Mouse (Mus musculus) MEL (cell line): ENCODE data around the gene Gm45808. TPM values are rescaled to one million over a fixed set of nuclear protein-coding genes. Genes with fewer than 3 reads are reported as not detected.

Experiments used
- DNase-seq: peaks from one replicate; pipeline ENCODE4 v3.0.0; 2011; ENCODE audit warnings: low read depth, low spot score
- H3K27ac ChIP-seq: 2 replicates; pipeline ENCODE4 v1.5.1; 2012; ENCODE audit warnings: low read depth, mild to moderate bottlenecking, control low read depth, low read length, moderate library complexity; ENCODE audit not compliant: control insufficient read depth
- H3K27me3 ChIP-seq, 2 experiments: fragments of 150-350 bp in 1 of 2; sonication (generic) in 1 of 2; 2 replicates each; pipeline ENCODE4 v1.6.1; 2012; ENCODE audit warnings: low read length in 2 of 2, mild to moderate bottlenecking in 2 of 2, improper control_type of control experiment in 1 of 2, moderate library complexity in 1 of 2; ENCODE audit not compliant: insufficient read depth in 2 of 2, control insufficient read depth in 1 of 2
- H3K36me3 ChIP-seq, 2 experiments: 2 replicates each; pipeline ENCODE4 v1.6.1; 2012 to 2014; ENCODE audit warnings: low read length in 2 of 2, improper control_type of control experiment in 1 of 2, inconsistent platforms in 1 of 2, mild to moderate bottlenecking in 1 of 2; ENCODE audit not compliant: insufficient read depth in 2 of 2, control insufficient read depth in 1 of 2
- H3K4me1 ChIP-seq, 2 experiments: fragments of 150-350 bp in 1 of 2; sonication (generic) in 1 of 2; 2 replicates each; pipeline ENCODE4 v1.6.1; 2012; ENCODE audit warnings: low read length in 2 of 2, improper control_type of control experiment in 1 of 2, mild to moderate bottlenecking in 1 of 2; ENCODE audit not compliant: insufficient read depth in 2 of 2, control insufficient read depth in 1 of 2
- H3K4me3 ChIP-seq, 2 experiments: fragments of 150-350 bp in 1 of 2; sonication (generic) in 1 of 2; 2 replicates each; pipeline ENCODE4 v1.5.1; 2012; ENCODE audit warnings: low read depth in 2 of 2, low read length in 2 of 2, mild to moderate bottlenecking in 2 of 2, moderate library complexity in 2 of 2, control low read depth in 1 of 2, improper control_type of control experiment in 1 of 2; ENCODE audit not compliant: control insufficient read depth in 1 of 2, insufficient read depth in 1 of 2
- H3K79me2 ChIP-seq: 2 replicates; pipeline ENCODE4 v1.6.1; 2012; ENCODE audit warnings: mild to moderate bottlenecking, low read length, moderate library complexity; ENCODE audit not compliant: control insufficient read depth, poor library complexity, insufficient read depth
- H3K9ac ChIP-seq: 2 replicates; pipeline ENCODE4 v1.6.1; 2012; ENCODE audit warnings: low read depth, mild to moderate bottlenecking, control low read depth, low read length, moderate library complexity; ENCODE audit not compliant: control insufficient read depth, poor library complexity, severe bottlenecking
- H3K9me3 ChIP-seq: fragments of 150-350 bp; sonication (generic); replicated peaks from 2 replicates; pipeline ENCODE4 v1.6.1; 2012; ENCODE audit warnings: mild to moderate bottlenecking, low read length, improper control_type of control experiment, moderate library complexity; ENCODE audit not compliant: insufficient read depth
- E2F4 ChIP-seq: IDR thresholded peaks from 2 replicates; pipeline ENCODE4 v1.6.1; 2011; ENCODE audit warnings: low read depth, low read length, improper control_type of control experiment, borderline replicate concordance
- ETS1 ChIP-seq: IDR thresholded peaks from 2 replicates; pipeline ENCODE4 v1.6.1; 2012; ENCODE audit warnings: low read depth, mild to moderate bottlenecking, inconsistent platforms, low read length, improper control_type of control experiment, moderate library complexity
- GABPA ChIP-seq: IDR thresholded peaks from 2 replicates; pipeline ENCODE4 v1.6.1; 2012; ENCODE audit warnings: low read depth, mild to moderate bottlenecking, inconsistent platforms, low read length, improper control_type of control experiment, moderate library complexity
- HCFC1 ChIP-seq: IDR thresholded peaks from 2 replicates; pipeline ENCODE4 v1.6.1; 2012; ENCODE audit warnings: low read depth, mild to moderate bottlenecking, inconsistent platforms, low read length, improper control_type of control experiment, moderate library complexity
- MAFK ChIP-seq: IDR thresholded peaks from 2 replicates; pipeline ENCODE4 v1.6.1; 2011; ENCODE audit warnings: low read depth, mild to moderate bottlenecking, low read length, improper control_type of control experiment, borderline replicate concordance
- MAZ ChIP-seq: IDR thresholded peaks from 2 replicates; pipeline ENCODE4 v1.6.1; 2012; ENCODE audit warnings: low read depth, mild to moderate bottlenecking, inconsistent platforms, low read length, improper control_type of control experiment
- MEF2A ChIP-seq: IDR thresholded peaks from 2 replicates; pipeline ENCODE4 v1.6.1; 2014; ENCODE audit warnings: low read depth, mild to moderate bottlenecking, inconsistent platforms, low read length, improper control_type of control experiment; ENCODE audit not compliant: poor library complexity, insufficient replicate concordance, severe bottlenecking; ENCODE audit errors: extremely low read depth
- MXI1 ChIP-seq: IDR thresholded peaks from 2 replicates; pipeline ENCODE4 v1.6.1; 2011; ENCODE audit warnings: mild to moderate bottlenecking, low read depth, low read length, improper control_type of control experiment
- NRF1 ChIP-seq: IDR thresholded peaks from 2 replicates; pipeline ENCODE4 v1.6.1; 2014; ENCODE audit warnings: low read depth, mild to moderate bottlenecking, inconsistent platforms, low read length, improper control_type of control experiment, moderate library complexity; ENCODE audit not compliant: poor library complexity, insufficient read depth, severe bottlenecking
- POLR2AphosphoS2 ChIP-seq: IDR thresholded peaks from 2 replicates; pipeline ENCODE4 v1.6.1; 2011; ENCODE audit warnings: low read length, improper control_type of control experiment
- POLR2AphosphoS5 ChIP-seq: IDR thresholded peaks from 2 replicates; pipeline ENCODE4 v1.6.1; 2012; ENCODE audit warnings: low read depth, borderline replicate concordance, mild to moderate bottlenecking, inconsistent platforms, low read length, moderate library complexity, mixed read lengths
- RCOR1 ChIP-seq: IDR thresholded peaks from 2 replicates; pipeline ENCODE4 v1.6.1; 2012; ENCODE audit warnings: low read depth, mild to moderate bottlenecking, inconsistent platforms, low read length, improper control_type of control experiment
- SIN3A ChIP-seq: IDR thresholded peaks from 2 replicates; pipeline ENCODE4 v1.6.1; 2012; ENCODE audit warnings: low read length, improper control_type of control experiment, inconsistent platforms
- TCF12 ChIP-seq: IDR thresholded peaks from 2 replicates; pipeline ENCODE4 v1.6.1; 2014; ENCODE audit warnings: low read depth, mild to moderate bottlenecking, inconsistent platforms, low read length, improper control_type of control experiment, moderate library complexity
- USF1 ChIP-seq: IDR thresholded peaks from 2 replicates; pipeline ENCODE4 v1.6.1; 2014; ENCODE audit warnings: low read depth, mild to moderate bottlenecking, inconsistent platforms, low read length, improper control_type of control experiment, moderate library complexity
- ZC3H11A ChIP-seq: IDR thresholded peaks from 2 replicates; pipeline ENCODE4 v1.6.1; 2012; ENCODE audit warnings: low read depth, mild to moderate bottlenecking, inconsistent platforms, low read length, improper control_type of control experiment
- ZKSCAN1 ChIP-seq: IDR thresholded peaks from 2 replicates; pipeline ENCODE4 v1.6.1; 2012; ENCODE audit warnings: low read depth, mild to moderate bottlenecking, inconsistent platforms, low read length, improper control_type of control experiment, moderate library complexity
- polyA plus RNA-seq, 2 experiments: library from polyadenylated mRNA; stranded (reverse) in 1 of 2; unstranded in 1 of 2; fragments of >175 nt in 1 of 2; fragments of >200 nt in 1 of 2; gene quantifications; 2 replicates each; pipeline versions ENCODE4 v1.2.1 to v1.2.4; 2012; ENCODE audit warnings: low replicate concordance in 2 of 2, low read depth in 1 of 2; ENCODE audit not compliant: insufficient read length in 2 of 2, insufficient read depth in 1 of 2, missing spikeins in 1 of 2
- total RNA-seq: library from RNA; depleted of rRNA; stranded (reverse); fragments of 300-350 nt; gene quantifications from 2 replicates; pipeline ENCODE4 v1.2.3, GENCODE M21; 2012

Gene Gm45808
- total and polyA plus RNA-seq, 3 experiments, result not detected

GRCm38 (mm10) chr7:45521728-45522184 is 35.1 kb upstream of the Gm45808 start (continued):
- TF ChIP-seq RCOR1 (no peak), NRF1 (peak; percentile 36; the same call in 1 of the 2 replicates)

GRCm38 (mm10) chr7:45520605-45521004 is 34.0 kb upstream of the Gm45808 start:
- H3K9me3 ChIP-seq, result no peaks in the 10 kb centered on the region
- H3K4me3 ChIP-seq, result no peak overlapping the region
- H3K79me2 ChIP-seq, result peaks cover 23% of the 10 kb centered on the region
- H3K27me3 ChIP-seq, result no peaks in the 10 kb centered on the region
- TF ChIP-seq HCFC1, result no peak
- no peak for TF ChIP-seq TCF12
- no peak for TF ChIP-seq GABPA
- no peak for TF ChIP-seq SIN3A
- no peak for TF ChIP-seq MAZ
- no peak for TF ChIP-seq E2F4
- TF ChIP-seq ZC3H11A, result no peak
- no peak for TF ChIP-seq RCOR1
- no peak for TF ChIP-seq MEF2A
- no peak for TF ChIP-seq MXI1
- TF ChIP-seq USF1, result no peak
- no peak for TF ChIP-seq NRF1
- TF ChIP-seq POLR2AphosphoS2, result no peak
- TF ChIP-seq POLR2AphosphoS5, result no peak
- TF ChIP-seq ZKSCAN1, result no peak
- TF ChIP-seq MAFK, result no peak
- TF ChIP-seq ETS1, result no peak
- H3K4me1 ChIP-seq, result peaks cover 4 to 12% of the 10 kb centered on the region in 2 experiments; a peak in 3 of 4 replicates
- H3K9ac ChIP-seq, result no peak overlapping the region; the same call in 1 of the 2 replicates
- peaks cover 0 to 26% of the 10 kb centered on the region in 2 experiments; a peak in 2 of 4 replicates for H3K36me3 ChIP-seq
- no peak overlapping the region for H3K27ac ChIP-seq
- DNase-seq, result no peak
